Mouse (Mus musculus) G1E (cell line): ENCODE results near the gene Gif. TPM values are rescaled to one million over a fixed set of nuclear protein-coding genes. Genes with fewer than 3 reads are reported as not detected.

ENCODE experiments used
- ATAC-seq: 2 replicates; pipeline ENCODE4 v1.8.0; 2016; ENCODE audit warnings: mild to moderate bottlenecking; ENCODE audit not compliant: insufficient number of reproducible peaks, poor library complexity, low FRiP score, severe bottlenecking; ENCODE audit errors: extremely low read depth
- DNase-seq: peaks from one replicate; pipeline ENCODE4 v3.0.0; 2012; ENCODE audit warnings: low spot score
- H3K27me3 ChIP-seq: 2 replicates; pipeline ENCODE4 v1.6.1; 2012; ENCODE audit warnings: mild to moderate bottlenecking, low read length, inconsistent platforms; ENCODE audit not compliant: insufficient read depth
- H3K36me3 ChIP-seq: replicated peaks from 2 replicates; pipeline ENCODE3; 2012; ENCODE audit warnings: mild to moderate bottlenecking, inconsistent platforms
- H3K4me1 ChIP-seq: 2 replicates; pipeline ENCODE4 v1.6.1; 2012; ENCODE audit warnings: low read depth, low read length, inconsistent platforms, mixed read lengths; ENCODE audit not compliant: insufficient read depth
- H3K4me3 ChIP-seq: 2 replicates; pipeline ENCODE4 v1.5.1; 2012; ENCODE audit warnings: low read depth, mild to moderate bottlenecking, inconsistent platforms, low read length, moderate library complexity, mixed read lengths
- H3K9me3 ChIP-seq: replicated peaks from 2 replicates; pipeline ENCODE4 v1.6.1; 2012; ENCODE audit warnings: inconsistent platforms
- CTCF ChIP-seq: IDR thresholded peaks from 2 replicates; pipeline ENCODE4 v1.5.1; 2012; ENCODE audit warnings: low read depth, low read length, inconsistent platforms, mixed read lengths
- GATA1 ChIP-seq: IDR thresholded peaks from 2 replicates; pipeline ENCODE4 v1.6.1; 2012; ENCODE audit warnings: borderline replicate concordance, low read length, inconsistent platforms, mixed read lengths
- GATA2 ChIP-seq: IDR thresholded peaks from 2 replicates; pipeline ENCODE4 v1.6.1; 2012; ENCODE audit warnings: low read depth, low read length, inconsistent platforms, borderline replicate concordance
- POLR2AphosphoS5 ChIP-seq: IDR thresholded peaks from 2 replicates; pipeline ENCODE4 v1.6.1; 2012; ENCODE audit warnings: low read depth, low read length, inconsistent platforms; ENCODE audit not compliant: insufficient replicate concordance
- TAL1 ChIP-seq: conservative IDR thresholded peaks from 2 replicates; pipeline ENCODE4 v1.6.1; 2012; ENCODE audit warnings: low read depth, low read length, inconsistent platforms, mixed read lengths
- polyA plus RNA-seq: library from polyadenylated mRNA; stranded (reverse); fragments of >175 nt; gene quantifications from 2 replicates; pipeline ENCODE4 v1.2.3, GENCODE M21; 2012
- total RNA-seq, 2 experiments: library from RNA; stranded (forward) in 1 of 2; stranded (reverse) in 1 of 2; fragments of 200-1000 nt in 1 of 2; fragments of >200 nt in 1 of 2; fragmentation: Nextera tagmentation in 1 of 2; gene quantifications; 2 replicates each; pipeline ENCODE4 v1.2.3; 2014 to 2017

The Gif gene
- total and polyA plus RNA-seq, 3 experiments = not detected

GRCm38 (mm10) chr19:11768163-11768562 is 20.8 kb downstream of the Gif start:
- Histone ChIP-seq H3K4me1 (peaks cover 44% of the 10 kb centered on the region), H3K9me3 (no peaks in the 10 kb centered on the region), H3K27me3 (peaks cover 4% of the 10 kb centered on the region; the same call in 1 of the 2 replicates), H3K4me3 (no peak overlapping the region), H3K36me3 (peaks cover 14% of the 10 kb centered on the region)
- DNase-seq (peak; percentile 13), ATAC-seq (no peak)
- TF ChIP-seq GATA2 (no peak), CTCF (peak; percentile 87)

- H3K9me3 ChIP-seq = no peaks in the 10 kb centered on the region
- peaks cover 44% of the 10 kb centered on the region for H3K4me1 ChIP-seq
- peaks cover 4% of the 10 kb centered on the region; the same call in 1 of the 2 replicates for H3K27me3 ChIP-seq
- peaks cover 26% of the 10 kb centered on the region for H3K36me3 ChIP-seq
- ATAC-seq = no peak
- H3K4me3 ChIP-seq = no peak overlapping the region
- no peak for DNase-seq
- TF ChIP-seq GATA1 (no peak), CTCF (no peak), GATA2 (no peak), POLR2AphosphoS5 (no peak), TAL1 (no peak)
These were observed 22.0 kb downstream of the Gif start for GRCm38 (mm10) chr19:11769257-11769920.

GRCm38 (mm10) chr19:11770205-11770892 is 23.0 kb downstream of the Gif start, which contains the start of gene Mrpl16:
Gene Mrpl16 (plus strand): TSS chr19:11770391.
- Histone ChIP-seq H3K27me3 (peaks cover 4% of the 10 kb centered on the region; the same call in 1 of the 2 replicates), H3K9me3 (no peaks in the 10 kb centered on the region), H3K4me3 (peak within 1 kb of the TSS; percentile 75), H3K36me3 (peaks cover 36% of the 10 kb centered on the region), H3K4me1 (peaks cover 40% of the 10 kb centered on the region)
- TF ChIP-seq POLR2AphosphoS5 = no peak
- no peak for TF ChIP-seq GATA2
- no peak for TF ChIP-seq CTCF
- no peak for TF ChIP-seq GATA1
- ATAC-seq (peak; percentile 48), DNase-seq (peak; percentile 69)

- Histone ChIP-seq H3K27me3 (no peaks in the 10 kb centered on the region), H3K9me3 (no peaks in the 10 kb centered on the region), H3K36me3 (peaks cover 52% of the 10 kb centered on the region), H3K4me1 (peaks cover 3% of the 10 kb centered on the region; the same call in 1 of the 2 replicates), H3K4me3 (no peak overlapping the region)
- DNase-seq (no peak), ATAC-seq (no peak)
- peak; percentile 41 for TF ChIP-seq CTCF
- TF ChIP-seq TAL1 = no peak
These were observed 30.0 kb downstream of the Gif start for GRCm38 (mm10) chr19:11777191-11777865.

GRCm38 (mm10) chr19:11785409-11786154 is 38.2 kb downstream of the Gif start:
- Histone ChIP-seq H3K4me3 (no peak overlapping the region), H3K27me3 (peaks cover 22% of the 10 kb centered on the region), H3K36me3 (no peaks in the 10 kb centered on the region), H3K4me1 (no peaks in the 10 kb centered on the region), H3K9me3 (no peaks in the 10 kb centered on the region)
- DNase-seq (no peak), ATAC-seq (no peak)
- no peak for TF ChIP-seq GATA1
- TF ChIP-seq GATA2 = no peak
- no peak for TF ChIP-seq CTCF
- no peak for TF ChIP-seq TAL1
- TF ChIP-seq POLR2AphosphoS5 = no peak

GRCm38 (mm10) chr19:11787826-11788225 is 40.5 kb downstream of the Gif start:
- DNase-seq (no peak), ATAC-seq (no peak)
- H3K27me3 ChIP-seq = peaks cover 26% of the 10 kb centered on the region
- no peak for TF ChIP-seq POLR2AphosphoS5
- no peak for TF ChIP-seq CTCF
- TF ChIP-seq GATA2 = no peak
- TF ChIP-seq GATA1 = no peak
- no peak for TF ChIP-seq TAL1
- 0 out of 2 replicates have a peak, but pooled peaks cover 4% of the 10 kb centered on the region for H3K4me1 ChIP-seq
- no peaks in the 10 kb centered on the region for H3K9me3 ChIP-seq
- no peaks in the 10 kb centered on the region for H3K36me3 ChIP-seq
- H3K4me3 ChIP-seq = no peak overlapping the region
